21 mouse cellular contexts compared by ENCODE assay signal in genomic region chr2:104988974-104989373, GRCm38 (mm10).
"Had no signal": no experiment of that assay in that cellular context is flagged by ENCODE, and none has a peak within 500 bp of the region (broad histone marks: within the 10 kb centered on the region; RNA-seq: fewer than 3 reads in every experiment).

No protein-coding gene starts in this region.

- H3K4me3 ChIP-seq: left cerebral cortex, adult 2 months; limb, embryonic 10.5 days; limb, embryonic 13.5 days; liver, embryonic 12.5 days; liver, embryonic 15.5 days; lung, embryonic 15.5 days; megakaryocyte, embryonic 14.5 days; midbrain, embryonic 10.5 days; midbrain, embryonic 13.5 days; stomach, embryonic 15.5 days had no signal

- ATAC-seq: intestine, postnatal 0 days; liver, embryonic 12.5 days; midbrain, embryonic 13.5 days had no signal

- H3K9me3 ChIP-seq: limb, embryonic 10.5 days; limb, embryonic 13.5 days; liver, embryonic 12.5 days; liver, embryonic 15.5 days; lung, embryonic 15.5 days; megakaryocyte, embryonic 14.5 days; midbrain, embryonic 10.5 days; midbrain, embryonic 13.5 days; stomach, embryonic 15.5 days had no signal

- H3K4me2 ChIP-seq: limb, embryonic 13.5 days; liver, embryonic 12.5 days; liver, embryonic 15.5 days; lung, embryonic 15.5 days; midbrain, embryonic 13.5 days; stomach, embryonic 15.5 days had no signal

- H3K27me3 ChIP-seq: limb, embryonic 13.5 days; liver, embryonic 12.5 days; liver, embryonic 15.5 days; lung, embryonic 15.5 days; megakaryocyte, embryonic 14.5 days; midbrain, embryonic 13.5 days; stomach, embryonic 15.5 days had no signal

- H3K9ac ChIP-seq: limb, embryonic 13.5 days; liver, embryonic 12.5 days; liver, embryonic 15.5 days; lung, embryonic 15.5 days; midbrain, embryonic 13.5 days; stomach, embryonic 15.5 days had no signal

- H3K4me1 ChIP-seq: limb, embryonic 10.5 days; limb, embryonic 13.5 days; liver, embryonic 12.5 days; liver, embryonic 15.5 days; lung, embryonic 15.5 days; midbrain, embryonic 10.5 days; midbrain, embryonic 13.5 days; stomach, embryonic 15.5 days had no signal

- H3K36me3 ChIP-seq: limb, embryonic 10.5 days; limb, embryonic 13.5 days; liver, embryonic 12.5 days; liver, embryonic 15.5 days; lung, embryonic 15.5 days; midbrain, embryonic 10.5 days; stomach, embryonic 15.5 days had no signal

- H3K27ac ChIP-seq: left cerebral cortex, adult 2 months; limb, embryonic 10.5 days; limb, embryonic 13.5 days; liver, embryonic 12.5 days; liver, embryonic 15.5 days; lung, embryonic 15.5 days; midbrain, embryonic 10.5 days; midbrain, embryonic 13.5 days; stomach, embryonic 15.5 days had no signal

- DNase-seq: kidney, postnatal 25 days; layer of hippocampus, postnatal 36 days; liver; lung, adult 18-20 months; lung, postnatal 10 days; lung, postnatal 36 days; right cerebral cortex, adult 18-20 months; right cerebral cortex, postnatal 14 days; right cerebral cortex, postnatal 4 days; thymus, postnatal 25 days had no signal
